Mouse (Mus musculus) limb, embryonic 15.5 days (tissue): Measurements from ENCODE around the gene Vegfa. TPM values are rescaled to one million over a fixed set of nuclear protein-coding genes. Genes with fewer than 3 reads are reported as not detected.
A peak's percentile ranks its signal among the peaks of the same experiment; 100 is the strongest.

Experiments
- ATAC-seq: fragments of 200-750 bp; cut with Nextera tagmentation; 2 replicates; pipeline ENCODE4 v1.8.0; 2017; ENCODE audit warnings: low read depth, moderate TSS enrichment; ENCODE audit not compliant: insufficient number of reproducible peaks, low FRiP score, low TSS enrichment
- H3K27ac ChIP-seq: fragments of 300-500 bp; sonication (generic); 2 replicates; pipeline ENCODE4 v1.5.1; 2015; ENCODE audit warnings: moderate library complexity, mild to moderate bottlenecking, inconsistent platforms
- H3K27me3 ChIP-seq: fragments of 300-500 bp; sonication (generic); 2 replicates; pipeline ENCODE4 v1.6.1; 2015; ENCODE audit warnings: inconsistent platforms
- H3K36me3 ChIP-seq: fragments of 300-500 bp; sonication (generic); 2 replicates; pipeline ENCODE4 v1.6.1; 2015; ENCODE audit warnings: inconsistent platforms
- H3K4me1 ChIP-seq: fragments of 300-500 bp; sonication (generic); 2 replicates; pipeline ENCODE4 v1.6.1; 2015; ENCODE audit warnings: inconsistent platforms
- H3K4me2 ChIP-seq: fragments of 300-500 bp; sonication (generic); 2 replicates; pipeline ENCODE4 v1.6.1; 2015; ENCODE audit warnings: mild to moderate bottlenecking, inconsistent platforms
- H3K4me3 ChIP-seq: fragments of 300-500 bp; sonication (generic); 2 replicates; pipeline ENCODE4 v1.5.1; 2015; ENCODE audit warnings: mild to moderate bottlenecking, inconsistent platforms
- H3K9ac ChIP-seq: fragments of 300-500 bp; sonication (generic); 2 replicates; pipeline ENCODE4 v1.6.1; 2015; ENCODE audit warnings: inconsistent platforms
- H3K9me3 ChIP-seq: fragments of 300-500 bp; sonication (generic); 2 replicates; pipeline ENCODE4 v1.6.1; 2016; ENCODE audit warnings: inconsistent platforms
- WGBS: fragments of 180-500 bp; shearing (Covaris S2); methylation state at CpG from one replicate; pipeline ENCODE4 v1.1.7; 2015; 5-methylcytosine and 5-hydroxymethylcytosine counted together
- polyA plus RNA-seq: library from polyadenylated mRNA; unstranded; fragments of >200 nt; fragmentation: Nextera tagmentation; extraction: Ambion mirVana; gene quantifications from 2 replicates; pipeline ENCODE4 v1.2.1, GENCODE M21; 2015

Gene Vegfa
- polyA plus RNA-seq, 1 experiment from 2014 or later: 5.0 TPM

DNA sequence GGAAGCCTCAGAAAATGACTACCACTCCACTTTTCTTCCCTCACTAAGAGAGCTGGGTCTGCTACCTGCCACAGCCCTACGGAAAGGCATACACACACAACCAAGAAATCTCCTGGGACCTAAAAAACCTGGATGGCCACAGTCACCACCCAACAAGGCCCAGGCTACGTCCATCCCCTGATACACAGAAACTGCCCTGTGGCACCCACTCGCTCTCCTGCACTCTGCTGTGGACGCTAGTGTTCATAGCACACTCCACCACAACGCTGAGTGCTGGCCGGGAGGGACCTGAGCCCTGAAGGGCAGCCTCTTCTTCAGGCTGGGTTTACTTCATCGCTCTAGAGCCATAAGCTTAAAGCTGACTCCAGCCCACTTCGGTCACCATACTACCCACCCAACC, 8.6 kb downstream of the Vegfa start:
- H3K4me1 ChIP-seq: peaks cover 43% of the 10 kb centered on the region
- no peaks in the 10 kb centered on the region for H3K27me3 ChIP-seq
- 0 out of 2 replicates have a peak overlapping the region, but pooled peaks have one; percentile 4 for H3K27ac ChIP-seq
- no peak for ATAC-seq
- peaks cover 74% of the 10 kb centered on the region for H3K36me3 ChIP-seq
- 96% methylated on average over 8 of the region's 8 CpGs for WGBS
- H3K4me3 ChIP-seq: no peak overlapping the region
- no peaks in the 10 kb centered on the region for H3K9me3 ChIP-seq
- H3K9ac ChIP-seq: no peak overlapping the region
- H3K4me2 ChIP-seq: no peak overlapping the region

DNA sequence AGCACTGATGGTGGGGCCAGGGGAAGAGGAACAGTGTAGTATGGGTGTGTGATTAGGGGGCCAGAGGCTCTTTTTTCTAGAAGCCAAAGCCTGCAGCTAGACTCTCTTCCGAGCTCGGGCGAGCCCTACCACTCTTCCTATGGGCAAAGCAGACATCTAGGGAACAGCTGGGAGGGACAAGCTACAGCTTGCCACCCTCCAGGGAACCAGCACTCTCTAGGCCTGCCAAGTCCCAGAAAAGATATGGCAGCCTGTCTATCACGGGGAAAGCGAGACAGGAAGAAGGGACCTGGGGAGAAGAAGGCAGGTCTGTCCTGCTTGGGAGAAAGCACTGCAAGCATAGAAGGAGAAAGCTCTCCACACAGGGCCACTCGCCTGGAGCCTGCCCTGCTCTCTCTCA, 9.2 kb downstream of the Vegfa start:
- Histone ChIP-seq H3K4me3 (no peak overlapping the region), H3K27ac (no peak overlapping the region), H3K4me1 (peaks cover 37% of the 10 kb centered on the region), H3K27me3 (no peaks in the 10 kb centered on the region), H3K36me3 (peaks cover 80% of the 10 kb centered on the region), H3K4me2 (no peak overlapping the region), H3K9me3 (no peaks in the 10 kb centered on the region), H3K9ac (no peak overlapping the region)
- WGBS: 74% methylated on average over 6 of the region's 6 CpGs
- ATAC-seq: no peak

DNA sequence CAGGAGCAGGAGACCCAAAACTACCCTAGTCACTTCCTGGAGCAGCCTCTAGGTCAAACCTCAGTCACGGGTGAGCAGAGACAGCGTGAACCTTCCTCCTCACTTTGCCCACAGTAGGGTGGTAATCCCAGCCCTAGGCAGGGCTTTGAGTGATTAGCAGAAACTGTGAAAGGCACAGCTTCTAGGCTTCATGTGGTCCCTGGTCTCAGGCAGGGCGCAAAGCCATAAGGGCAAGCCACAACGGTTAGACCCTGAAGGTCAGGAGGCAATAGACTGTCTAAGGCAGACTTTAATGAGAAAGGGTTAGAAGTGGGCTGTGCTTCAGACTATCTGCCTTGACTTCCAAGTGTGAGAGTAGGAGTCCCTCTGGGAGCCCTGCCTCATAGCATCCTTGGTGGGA, 9.7 kb downstream of the Vegfa start:
- peaks cover 32% of the 10 kb centered on the region for H3K4me1 ChIP-seq
- H3K9ac ChIP-seq: no peak overlapping the region
- H3K4me3 ChIP-seq: no peak overlapping the region
- WGBS: 83% methylated on average over 4 of the region's 4 CpGs
- H3K27ac ChIP-seq: no peak overlapping the region
- H3K4me2 ChIP-seq: no peak overlapping the region
- peaks cover 85% of the 10 kb centered on the region for H3K36me3 ChIP-seq
- no peaks in the 10 kb centered on the region for H3K9me3 ChIP-seq
- H3K27me3 ChIP-seq: no peaks in the 10 kb centered on the region
- no peak for ATAC-seq

DNA sequence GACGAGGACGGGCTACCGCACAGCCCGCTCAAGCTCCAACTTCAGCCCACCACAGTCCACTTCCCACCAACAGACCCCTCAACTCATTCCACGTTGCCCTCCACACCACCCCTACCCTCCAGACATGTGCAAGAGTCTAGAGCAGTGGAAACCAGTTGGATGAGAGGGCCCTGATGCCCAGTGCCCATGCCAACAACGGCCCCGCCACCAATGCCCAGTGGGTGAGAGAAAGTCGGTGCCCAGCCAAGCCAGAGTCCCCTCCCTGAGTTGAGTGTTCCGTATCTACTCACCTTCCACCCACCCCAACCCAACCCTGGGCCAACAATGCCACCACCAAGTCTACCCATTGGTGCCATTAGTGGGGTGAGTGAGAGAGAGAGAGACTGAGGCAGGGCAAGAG, 10.4 kb downstream of the Vegfa start:
- H3K4me3 ChIP-seq: no peak overlapping the region
- no peak overlapping the region for H3K9ac ChIP-seq
- no peak overlapping the region for H3K4me2 ChIP-seq
- H3K4me1 ChIP-seq: peaks cover 26% of the 10 kb centered on the region
- peaks cover 85% of the 10 kb centered on the region for H3K36me3 ChIP-seq
- no peaks in the 10 kb centered on the region for H3K9me3 ChIP-seq
- no peak overlapping the region for H3K27ac ChIP-seq
- 93% methylated on average over 9 of the region's 9 CpGs for WGBS
- ATAC-seq: no peak
- no peaks in the 10 kb centered on the region for H3K27me3 ChIP-seq

DNA sequence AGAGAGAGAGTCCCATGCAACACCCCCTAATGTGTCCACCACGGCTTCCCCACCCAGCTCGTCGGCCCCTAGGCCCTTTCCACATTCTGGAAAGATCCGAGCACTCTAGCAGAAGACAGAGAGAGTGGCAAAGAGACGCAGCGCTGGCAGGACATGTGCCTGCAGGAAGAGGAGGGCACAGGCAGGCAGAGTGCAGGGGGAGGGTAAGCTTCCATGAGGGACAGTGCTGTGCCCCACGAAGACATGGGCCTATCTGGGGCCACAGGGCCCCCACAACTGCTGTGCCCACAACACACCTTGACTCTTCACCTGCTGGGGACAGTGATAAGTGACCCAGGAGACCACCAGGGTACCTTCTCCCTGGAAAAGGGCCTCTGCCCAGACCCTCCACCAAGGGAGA, 11.0 kb downstream of the Vegfa start:
- Histone ChIP-seq H3K36me3 (peaks cover 91% of the 10 kb centered on the region), H3K9me3 (no peaks in the 10 kb centered on the region), H3K27me3 (no peaks in the 10 kb centered on the region), H3K4me2 (no peak overlapping the region), H3K4me1 (peaks cover 20% of the 10 kb centered on the region), H3K4me3 (no peak overlapping the region), H3K9ac (no peak overlapping the region), H3K27ac (no peak overlapping the region)
- 90% methylated on average over 7 of the region's 7 CpGs for WGBS
- no peak for ATAC-seq

DNA sequence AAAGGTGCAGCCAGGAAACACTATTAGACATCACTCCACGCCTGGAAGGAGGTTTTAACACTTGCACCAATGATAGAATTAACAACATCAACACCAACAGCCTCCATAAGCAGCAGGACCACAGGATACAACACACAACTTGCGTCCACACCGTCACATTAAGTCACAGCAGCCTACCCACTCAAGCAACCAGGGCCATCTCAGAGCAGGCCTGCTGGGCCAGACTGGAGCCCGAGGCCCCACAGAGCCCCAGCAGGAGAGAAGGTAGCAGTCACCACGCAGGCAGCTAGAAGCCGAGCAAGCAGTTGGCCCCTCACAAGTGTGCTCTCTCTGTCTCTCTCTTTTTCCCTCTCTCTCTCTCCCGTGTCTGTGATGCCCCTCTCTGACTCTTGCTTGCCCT, 11.6 kb downstream of the Vegfa start:
- Histone ChIP-seq H3K36me3 (peaks cover 93% of the 10 kb centered on the region), H3K27me3 (no peaks in the 10 kb centered on the region), H3K4me3 (no peak overlapping the region), H3K9ac (no peak overlapping the region), H3K9me3 (no peaks in the 10 kb centered on the region), H3K27ac (no peak overlapping the region), H3K4me1 (peaks cover 15% of the 10 kb centered on the region; the same call in 1 of the 2 replicates), H3K4me2 (no peak overlapping the region)
- no peak for ATAC-seq
- 77% methylated on average over 7 of the region's 7 CpGs for WGBS

DNA sequence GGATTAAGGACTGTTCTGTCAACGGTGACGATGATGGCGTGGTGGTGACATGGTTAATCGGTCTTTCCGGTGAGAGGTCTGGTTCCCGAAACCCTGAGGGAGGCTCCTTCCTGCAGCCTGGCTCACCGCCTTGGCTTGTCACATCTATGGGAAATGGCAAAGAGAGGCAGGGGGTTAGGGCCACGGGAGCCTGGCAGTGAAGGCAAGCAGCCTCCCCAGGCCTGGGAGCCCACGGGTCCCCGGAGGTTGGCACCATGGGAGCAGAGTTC, 13.5 kb downstream of the Vegfa start:
- H3K9me3 ChIP-seq: no peaks in the 10 kb centered on the region
- H3K27me3 ChIP-seq: no peaks in the 10 kb centered on the region
- ATAC-seq: no peak
- H3K9ac ChIP-seq: no peak overlapping the region
- no peak overlapping the region for H3K4me3 ChIP-seq
- no peak overlapping the region for H3K4me2 ChIP-seq
- WGBS: 87% methylated on average over 10 of the region's 10 CpGs
- H3K36me3 ChIP-seq: peaks cover 80% of the 10 kb centered on the region
- peaks cover 8% of the 10 kb centered on the region; the same call in 1 of the 2 replicates for H3K4me1 ChIP-seq
- no peak overlapping the region for H3K27ac ChIP-seq

DNA sequence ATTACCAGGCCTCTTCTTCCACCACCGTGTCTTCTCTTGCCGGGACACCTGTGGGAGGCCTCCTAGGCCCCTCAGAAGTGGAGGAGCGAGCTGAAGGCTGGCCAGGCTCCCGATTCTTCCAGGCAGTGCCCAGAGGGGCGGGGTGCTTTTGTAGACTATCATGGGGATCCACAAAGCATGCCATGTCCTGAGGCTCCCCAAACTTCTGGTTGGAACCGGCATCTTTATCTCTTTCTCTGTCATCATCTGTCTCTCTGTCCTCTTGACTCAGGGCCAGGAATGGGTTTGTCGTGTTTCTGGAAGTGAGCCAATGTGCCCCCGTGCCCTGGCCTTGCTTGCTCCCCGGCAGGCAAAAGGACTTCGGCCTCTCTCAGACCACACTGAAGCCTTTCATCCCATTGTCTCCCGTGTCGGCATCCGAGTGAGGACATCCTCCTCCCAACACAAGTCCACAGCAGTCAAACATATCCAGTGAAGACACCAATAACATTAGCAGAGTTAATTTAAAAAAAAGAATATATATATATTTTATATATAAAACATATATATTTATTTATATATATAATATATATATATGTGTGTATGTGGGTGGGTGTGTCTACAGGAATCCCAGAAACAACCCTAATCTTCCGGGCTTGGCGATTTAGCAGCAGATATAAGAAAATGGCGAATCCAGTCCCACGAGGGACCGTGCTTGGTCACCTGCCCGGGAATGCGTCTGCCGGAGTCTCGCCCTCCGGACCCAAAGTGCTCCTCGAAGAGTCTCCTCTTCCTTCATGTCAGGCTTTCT, 14.0 kb downstream of the Vegfa start:
- no peak overlapping the region for H3K9ac ChIP-seq
- no peaks in the 10 kb centered on the region for H3K27me3 ChIP-seq
- no peak overlapping the region for H3K4me2 ChIP-seq
- H3K27ac ChIP-seq: no peak overlapping the region
- peaks cover 6% of the 10 kb centered on the region; the same call in 1 of the 2 replicates for H3K4me1 ChIP-seq
- WGBS: 86% methylated on average over 24 of the region's 24 CpGs
- no peaks in the 10 kb centered on the region for H3K9me3 ChIP-seq
- H3K36me3 ChIP-seq: peaks cover 75% of the 10 kb centered on the region
- no peak overlapping the region for H3K4me3 ChIP-seq
- ATAC-seq: no peak

DNA sequence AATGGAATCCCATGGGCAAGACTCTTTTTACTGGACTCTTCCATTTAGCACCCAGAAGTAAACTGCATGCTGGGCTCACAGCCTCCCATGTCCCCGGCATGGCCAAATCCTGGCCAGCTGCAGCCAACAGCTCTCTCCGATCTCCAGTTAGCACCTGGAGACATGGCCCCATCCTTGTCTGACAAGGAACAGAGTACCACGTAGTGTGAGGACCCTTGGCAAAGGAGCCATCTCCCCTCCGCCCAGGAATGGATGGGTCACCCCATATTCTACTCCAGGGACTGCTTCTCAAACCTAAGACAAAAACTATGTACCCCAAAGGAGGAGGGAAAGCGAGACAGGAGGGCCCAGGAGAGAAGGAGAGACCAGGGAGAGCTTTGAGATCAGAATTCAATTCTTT, 15.6 kb downstream of the Vegfa start:
- Histone ChIP-seq H3K27me3 (no peaks in the 10 kb centered on the region), H3K4me1 (0 out of 2 replicates have a peak, but pooled peaks cover 2% of the 10 kb centered on the region), H3K9me3 (no peaks in the 10 kb centered on the region), H3K4me3 (no peak overlapping the region), H3K4me2 (no peak overlapping the region), H3K36me3 (peaks cover 59% of the 10 kb centered on the region), H3K9ac (no peak overlapping the region), H3K27ac (no peak overlapping the region)
- WGBS: 91% methylated on average over 5 of the region's 5 CpGs
- no peak for ATAC-seq

DNA sequence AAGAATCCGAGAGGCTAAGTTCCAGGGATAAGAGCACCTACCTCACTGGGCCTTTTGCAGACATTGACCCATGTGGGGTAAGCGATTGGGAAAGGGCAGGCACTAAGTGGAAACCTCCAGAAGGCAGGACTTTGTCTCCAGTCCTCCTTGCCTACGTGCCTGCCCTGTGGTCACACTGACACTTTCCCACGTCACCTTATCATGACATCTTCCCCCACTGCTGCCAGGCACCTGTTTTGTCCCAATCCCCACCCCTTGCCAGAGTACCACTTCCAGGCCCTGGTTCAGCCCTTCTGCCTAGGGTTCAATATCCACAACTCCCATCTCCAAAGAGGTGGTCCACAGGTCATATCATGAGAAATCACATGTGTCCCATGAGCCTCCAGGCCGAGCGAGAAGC, 16.2 kb downstream of the Vegfa start:
- no peak overlapping the region for H3K4me2 ChIP-seq
- H3K9me3 ChIP-seq: no peaks in the 10 kb centered on the region
- 89% methylated on average over 6 of the region's 6 CpGs for WGBS
- H3K9ac ChIP-seq: no peak overlapping the region
- H3K4me3 ChIP-seq: no peak overlapping the region
- 0 out of 2 replicates have a peak, but pooled peaks cover 2% of the 10 kb centered on the region for H3K4me1 ChIP-seq
- H3K27ac ChIP-seq: no peak overlapping the region
- H3K36me3 ChIP-seq: peaks cover 53% of the 10 kb centered on the region
- no peak for ATAC-seq
- H3K27me3 ChIP-seq: no peaks in the 10 kb centered on the region

DNA sequence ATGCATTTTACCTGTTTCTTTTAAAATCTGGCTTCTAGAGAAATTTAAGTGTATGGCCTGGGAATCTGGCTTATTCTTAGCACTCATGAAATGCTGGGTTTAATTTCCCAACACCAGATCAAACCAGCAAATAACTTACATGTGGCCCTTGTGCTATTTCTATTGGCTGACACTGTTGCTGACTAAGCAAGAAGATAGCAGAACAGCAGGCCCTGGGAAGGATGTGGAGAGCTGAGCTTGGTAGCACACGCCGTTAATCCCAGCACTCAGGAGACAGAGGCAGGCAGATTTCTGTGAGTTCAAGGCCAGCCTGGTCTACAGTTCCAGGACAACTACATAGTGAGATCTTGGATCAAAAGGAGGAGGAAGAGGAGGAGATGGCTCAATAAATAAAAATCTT, 17.2 kb downstream of the Vegfa start:
- Histone ChIP-seq H3K27me3 (no peaks in the 10 kb centered on the region), H3K4me1 (0 out of 2 replicates have a peak, but pooled peaks cover 2% of the 10 kb centered on the region), H3K4me3 (no peak overlapping the region), H3K9me3 (no peaks in the 10 kb centered on the region), H3K36me3 (peaks cover 43% of the 10 kb centered on the region), H3K4me2 (no peak overlapping the region), H3K9ac (no peak overlapping the region), H3K27ac (no peak overlapping the region)
- 85% methylated on average over 2 of the region's 2 CpGs for WGBS
- ATAC-seq: no peak

DNA sequence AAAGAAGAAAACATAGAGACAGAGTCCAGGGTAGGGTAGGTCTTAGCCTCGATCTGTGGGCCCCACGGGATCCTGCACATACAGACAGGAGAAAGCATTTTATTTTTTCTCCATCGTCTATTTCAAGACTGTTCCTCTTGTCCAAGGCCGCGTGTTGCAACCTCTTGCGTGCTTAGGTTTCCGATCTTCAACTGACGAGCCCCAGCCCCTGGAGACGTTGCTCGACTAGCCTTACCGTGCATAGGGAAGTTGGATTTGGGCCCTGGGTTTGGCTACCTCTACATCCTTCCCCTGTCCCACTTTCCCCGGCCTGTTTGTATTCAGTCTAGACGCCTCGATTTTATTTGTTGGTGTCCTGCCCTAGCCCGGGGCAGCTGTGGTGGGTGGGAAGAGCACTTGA, 18.6 kb downstream of the Vegfa start:
- no peak overlapping the region for H3K4me2 ChIP-seq
- H3K4me3 ChIP-seq: no peak overlapping the region
- H3K36me3 ChIP-seq: peaks cover 29% of the 10 kb centered on the region
- no peak for ATAC-seq
- H3K9ac ChIP-seq: no peak overlapping the region
- no peaks in the 10 kb centered on the region for H3K9me3 ChIP-seq
- 71% methylated on average over 15 of the region's 15 CpGs for WGBS
- H3K27me3 ChIP-seq: no peaks in the 10 kb centered on the region
- no peaks in the 10 kb centered on the region for H3K4me1 ChIP-seq
- H3K27ac ChIP-seq: no peak overlapping the region

DNA sequence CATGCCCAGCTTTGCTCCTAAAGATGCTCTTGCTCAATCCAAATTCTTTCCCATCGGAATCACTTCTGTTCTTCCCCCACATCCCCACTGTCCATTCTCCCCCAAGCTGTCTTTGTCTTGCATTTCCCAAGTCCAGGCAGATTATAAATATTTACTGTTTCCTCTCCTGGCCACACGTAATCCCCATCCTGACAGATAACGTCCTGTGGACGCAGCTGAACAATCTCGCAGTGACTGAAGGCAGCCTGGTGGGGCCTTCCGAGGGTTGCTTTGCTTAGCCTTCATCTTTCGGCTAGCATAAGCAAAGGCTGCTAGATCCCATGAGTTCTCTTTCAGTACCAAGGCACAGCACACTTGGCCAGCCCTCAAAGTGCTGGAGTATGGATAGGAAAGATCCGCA, 20.0 kb downstream of the Vegfa start:
- no peaks in the 10 kb centered on the region for H3K4me1 ChIP-seq

More for the DNA sequence above, 20.0 kb downstream of the Vegfa start:
- Histone ChIP-seq H3K4me3 (no peak overlapping the region), H3K9ac (no peak overlapping the region), H3K27me3 (no peaks in the 10 kb centered on the region), H3K27ac (no peak overlapping the region), H3K4me2 (no peak overlapping the region), H3K9me3 (no peaks in the 10 kb centered on the region), H3K36me3 (peaks cover 18% of the 10 kb centered on the region)
- WGBS: 67% methylated on average over 8 of the region's 8 CpGs
- ATAC-seq: no peak
